Mouse (Mus musculus) neural tube, embryonic 11.5 days (tissue): Measurements from ENCODE around the gene Cpm. TPM values are rescaled to one million over a fixed set of nuclear protein-coding genes. Genes with fewer than 3 reads are reported as not detected.

ENCODE experiments used
- ATAC-seq: fragments of 200-750 bp; cut with Nextera tagmentation; 2 replicates; pipeline ENCODE4 v1.8.0; 2017; ENCODE audit warnings: moderate number of reproducible peaks, mild to moderate bottlenecking, moderate TSS enrichment, moderate library complexity; ENCODE audit not compliant: insufficient read depth, low FRiP score, low TSS enrichment
- DNase-seq: peaks from one replicate; pipeline ENCODE4 v3.0.0-alpha.2; 2015; ENCODE audit warnings: low spot score
- H3K27ac ChIP-seq: fragments of 300-500 bp; sonication (generic); 2 replicates; pipeline ENCODE4 v1.5.1; 2014; ENCODE audit warnings: low read depth, mild to moderate bottlenecking, low read length
- H3K27me3 ChIP-seq: fragments of 300-500 bp; sonication (generic); 2 replicates; pipeline ENCODE4 v1.6.1; 2014; ENCODE audit warnings: mild to moderate bottlenecking, low read length, mixed read lengths; ENCODE audit not compliant: control insufficient read depth, insufficient read depth
- H3K36me3 ChIP-seq: fragments of 300-500 bp; sonication (generic); 2 replicates; pipeline ENCODE4 v1.6.1; 2014; ENCODE audit warnings: mild to moderate bottlenecking, low read length, moderate library complexity, mixed read lengths; ENCODE audit not compliant: control insufficient read depth, insufficient read depth
- H3K4me1 ChIP-seq: fragments of 300-500 bp; sonication (generic); 2 replicates; pipeline ENCODE4 v1.6.1; 2014; ENCODE audit warnings: low read length, mixed read lengths; ENCODE audit not compliant: control insufficient read depth, insufficient read depth
- H3K4me2 ChIP-seq: fragments of 300-500 bp; sonication (generic); 2 replicates; pipeline ENCODE4 v1.6.1; 2014; ENCODE audit warnings: low read depth, mild to moderate bottlenecking, moderate library complexity
- H3K4me3 ChIP-seq: fragments of 300-500 bp; sonication (generic); 2 replicates; pipeline ENCODE4 v1.5.1; 2014; ENCODE audit warnings: low read depth, low read length
- H3K9ac ChIP-seq: fragments of 300-500 bp; sonication (generic); 2 replicates; pipeline ENCODE4 v1.6.1; 2014; ENCODE audit warnings: mild to moderate bottlenecking, low read length
- H3K9me3 ChIP-seq: fragments of 300-500 bp; sonication (generic); 2 replicates; pipeline ENCODE4 v1.6.1; 2016; ENCODE audit warnings: low read length; ENCODE audit not compliant: control insufficient read depth
- WGBS: fragments of 180-500 bp; shearing (Covaris S2); extraction: QIAGEN DNeasy Blood & Tissue Kit; methylation state at CpG from one replicate; pipeline ENCODE4 v1.1.7; 2014; 5-methylcytosine and 5-hydroxymethylcytosine counted together
- polyA plus RNA-seq: library from polyadenylated mRNA; unstranded; fragments of >200 nt; fragmentation: Nextera tagmentation; extraction: Ambion mirVana; gene quantifications from 2 replicates; pipeline ENCODE4 v1.2.1, GENCODE M21; 2014

Gene Cpm
- polyA plus RNA-seq, 1 experiment from 2014 or later, result 21.1 TPM

DNA sequence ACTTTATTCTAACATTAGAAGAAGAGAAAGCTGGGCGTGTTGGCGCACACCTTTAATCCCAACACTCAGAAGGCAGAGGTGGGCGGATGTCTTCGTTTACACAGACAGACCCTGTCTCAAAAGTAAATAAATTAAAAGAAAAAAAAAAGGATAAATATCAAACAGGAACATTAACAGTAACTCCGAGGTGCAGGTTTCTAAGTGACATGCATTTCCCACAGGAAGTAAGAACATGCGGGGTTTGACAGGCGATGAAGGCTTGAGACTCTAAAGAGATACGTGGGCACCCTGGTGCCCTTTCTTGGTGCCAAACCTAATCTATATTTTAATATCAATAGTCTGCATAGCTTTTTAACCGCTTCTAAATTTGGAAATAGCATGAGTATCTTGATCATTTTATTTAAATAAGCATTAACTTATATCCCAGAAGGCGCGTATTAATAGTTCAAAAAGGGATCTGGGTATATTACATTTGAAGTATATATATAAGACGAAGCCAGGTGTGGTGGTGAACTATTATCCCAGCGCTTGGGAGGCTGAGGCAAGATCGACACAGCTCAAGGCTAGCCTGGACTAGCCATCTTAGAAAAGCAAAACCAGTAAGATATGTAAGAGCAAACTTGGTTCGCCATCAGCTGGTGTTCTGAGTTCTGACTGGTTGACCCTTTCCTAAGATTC lies 56.0 kb downstream of the Cpm start:
- no peak for ATAC-seq
- Histone ChIP-seq H3K9me3 (no peaks in the 10 kb centered on the region), H3K27ac (no peak overlapping the region), H3K4me1 (no peaks in the 10 kb centered on the region), H3K4me3 (no peak overlapping the region), H3K27me3 (no peaks in the 10 kb centered on the region), H3K36me3 (peaks cover 7% of the 10 kb centered on the region), H3K4me2 (no peak overlapping the region), H3K9ac (no peak overlapping the region)
- WGBS, result 89% methylated on average over 15 of the region's 15 CpGs
- no peak for DNase-seq

GRCm38 (mm10) chr10:117685849-117686591 lies 56.7 kb downstream of the Cpm start:
- Histone ChIP-seq H3K4me3 (no peak overlapping the region), H3K27me3 (no peaks in the 10 kb centered on the region), H3K36me3 (peaks cover 7% of the 10 kb centered on the region), H3K9me3 (no peaks in the 10 kb centered on the region), H3K4me2 (no peak overlapping the region), H3K9ac (no peak overlapping the region), H3K27ac (no peak overlapping the region), H3K4me1 (no peaks in the 10 kb centered on the region)
- no peak for DNase-seq
- ATAC-seq, result no peak
- WGBS, result 95% methylated on average over 13 of the region's 13 CpGs

- Histone ChIP-seq H3K4me2 (no peak overlapping the region), H3K9me3 (no peaks in the 10 kb centered on the region), H3K4me3 (no peak overlapping the region), H3K27ac (no peak overlapping the region), H3K4me1 (no peaks in the 10 kb centered on the region), H3K36me3 (peaks cover 10% of the 10 kb centered on the region), H3K9ac (no peak overlapping the region), H3K27me3 (no peaks in the 10 kb centered on the region)
- no peak for DNase-seq
- ATAC-seq, result no peak
- WGBS, result 80% methylated on average over 3 of the region's 3 CpGs
These were observed 57.7 kb downstream of the Cpm start for GRCm38 (mm10) chr10:117687018-117687417.

DNA sequence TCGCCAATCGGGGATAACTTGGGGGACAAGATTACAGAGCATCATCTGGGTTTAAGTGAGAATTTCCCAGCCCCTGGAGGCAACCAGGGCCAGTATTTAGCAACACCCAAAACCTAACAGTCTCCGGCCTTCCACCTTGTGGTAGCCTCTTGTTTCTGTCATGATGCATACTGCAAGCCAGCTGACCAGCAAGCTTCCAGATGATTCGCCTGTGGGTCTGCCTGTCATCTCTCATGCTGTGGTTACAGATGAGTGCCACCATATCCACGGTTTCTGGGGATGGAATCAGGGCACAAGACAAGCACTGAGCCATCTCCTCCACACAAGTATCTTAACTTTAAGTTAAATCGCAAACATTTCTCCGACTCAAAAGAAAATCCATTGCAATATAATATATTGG lies 58.3 kb downstream of the Cpm start:
- peaks cover 13% of the 10 kb centered on the region for H3K36me3 ChIP-seq

DNA sequence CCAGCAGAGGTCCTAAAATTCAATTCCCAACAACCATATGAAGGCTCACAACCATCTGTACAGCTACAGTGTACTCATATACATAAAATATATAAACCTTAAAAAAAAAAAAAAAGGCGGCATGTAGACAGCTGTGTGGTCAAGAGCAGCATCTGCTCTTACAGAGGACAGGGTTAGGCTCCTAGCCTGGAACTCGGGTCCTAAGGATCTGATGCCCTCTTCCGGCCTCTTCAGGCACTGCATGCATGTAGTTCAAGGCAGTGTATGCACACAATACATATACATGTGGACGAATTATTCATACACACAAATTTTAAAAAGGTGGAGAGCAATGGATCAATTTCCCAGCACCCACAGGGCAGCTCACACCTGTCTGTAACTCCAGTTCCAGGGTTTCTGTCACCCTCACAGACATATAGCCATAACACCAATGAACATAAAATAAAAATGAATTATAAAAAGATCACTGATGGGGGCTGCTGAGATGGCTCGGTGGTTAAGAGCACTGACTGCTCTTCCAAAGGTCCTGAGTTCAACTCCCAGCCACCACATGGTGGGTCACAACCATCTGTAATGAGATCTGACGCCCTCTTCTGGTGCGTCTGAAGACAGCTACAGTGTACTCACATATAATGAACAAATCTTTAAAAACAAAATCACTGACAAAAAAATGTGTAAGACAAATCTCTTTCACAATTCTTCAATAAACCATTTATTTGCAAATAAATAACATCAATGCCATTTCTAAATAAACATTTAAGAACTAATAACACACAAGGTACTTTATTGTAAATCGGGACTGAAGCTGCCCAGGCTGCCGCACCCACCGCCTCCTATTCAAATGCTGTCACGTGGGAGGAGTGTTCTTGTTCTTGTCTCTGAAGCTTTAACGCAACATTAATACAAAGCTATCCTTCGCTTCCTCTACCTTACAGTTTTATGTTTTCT lies 59.2 kb downstream of the Cpm start:
- 86% methylated on average over 13 of the region's 13 CpGs for WGBS

More for the DNA sequence above, 58.3 kb downstream of the Cpm start:
- H3K9me3 ChIP-seq, result no peaks in the 10 kb centered on the region
- H3K27me3 ChIP-seq, result no peaks in the 10 kb centered on the region
- H3K4me3 ChIP-seq, result no peak overlapping the region
- no peaks in the 10 kb centered on the region for H3K4me1 ChIP-seq
- no peak for DNase-seq
- WGBS, result 86% methylated on average over 7 of the region's 7 CpGs
- H3K4me2 ChIP-seq, result no peak overlapping the region
- ATAC-seq, result no peak
- no peak overlapping the region for H3K9ac ChIP-seq
- no peak overlapping the region for H3K27ac ChIP-seq

GRCm38 (mm10) chr10:117689297-117690100 lies 60.2 kb downstream of the Cpm start:
- ATAC-seq (no peak), DNase-seq (no peak)
- Histone ChIP-seq H3K9ac (no peak overlapping the region), H3K4me3 (no peak overlapping the region), H3K27me3 (no peaks in the 10 kb centered on the region), H3K27ac (no peak overlapping the region), H3K4me2 (no peak overlapping the region), H3K36me3 (peaks cover 18% of the 10 kb centered on the region), H3K4me1 (no peaks in the 10 kb centered on the region), H3K9me3 (no peaks in the 10 kb centered on the region)
- WGBS, result 96% methylated on average over 11 of the region's 11 CpGs

More for the DNA sequence above, 59.2 kb downstream of the Cpm start:
- H3K36me3 ChIP-seq, result peaks cover 17% of the 10 kb centered on the region
- H3K4me2 ChIP-seq, result no peak overlapping the region
- DNase-seq (no peak), ATAC-seq (no peak)
- no peak overlapping the region for H3K4me3 ChIP-seq
- H3K4me1 ChIP-seq, result no peaks in the 10 kb centered on the region
- H3K9ac ChIP-seq, result no peak overlapping the region
- no peak overlapping the region for H3K27ac ChIP-seq
- no peaks in the 10 kb centered on the region for H3K27me3 ChIP-seq
- no peaks in the 10 kb centered on the region for H3K9me3 ChIP-seq

- no peaks in the 10 kb centered on the region for H3K27me3 ChIP-seq
- H3K9ac ChIP-seq, result no peak overlapping the region
- no peaks in the 10 kb centered on the region for H3K4me1 ChIP-seq
- H3K27ac ChIP-seq, result no peak overlapping the region
- H3K9me3 ChIP-seq, result no peaks in the 10 kb centered on the region
- DNase-seq (no peak), ATAC-seq (no peak)
- peaks cover 22% of the 10 kb centered on the region for H3K36me3 ChIP-seq
- WGBS, result 90% methylated on average over 2 of the region's 2 CpGs
- H3K4me2 ChIP-seq, result no peak overlapping the region
- no peak overlapping the region for H3K4me3 ChIP-seq
These were observed 60.7 kb downstream of the Cpm start for GRCm38 (mm10) chr10:117690101-117690352.

DNA sequence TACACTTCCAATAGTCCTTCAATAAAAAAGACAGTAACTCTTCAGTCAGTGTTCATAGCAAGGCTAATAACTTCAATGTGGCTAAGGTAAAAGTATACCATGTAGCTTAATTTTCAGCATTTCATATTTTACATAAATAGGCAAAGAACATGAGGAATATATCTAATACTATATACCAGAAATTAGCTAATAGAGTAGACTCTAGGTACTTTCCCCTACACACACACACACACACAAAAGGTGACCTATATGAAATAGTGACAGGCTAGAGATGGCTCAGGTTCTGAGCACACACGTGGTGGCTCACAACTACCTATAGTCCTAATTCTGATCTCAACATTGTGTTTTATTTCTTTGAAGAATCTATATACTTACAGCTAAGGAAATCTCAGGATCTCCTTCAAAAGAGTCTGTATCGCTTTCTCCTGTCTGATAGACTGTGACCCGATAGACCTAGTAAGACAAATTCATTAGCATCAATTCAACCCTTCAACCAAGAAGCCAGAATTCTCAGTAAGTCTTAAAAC lies 61.5 kb downstream of the Cpm start:
- Histone ChIP-seq H3K4me1 (no peaks in the 10 kb centered on the region), H3K4me3 (no peak overlapping the region), H3K4me2 (no peak overlapping the region), H3K9ac (no peak overlapping the region), H3K9me3 (no peaks in the 10 kb centered on the region), H3K27me3 (no peaks in the 10 kb centered on the region), H3K36me3 (peaks cover 24% of the 10 kb centered on the region), H3K27ac (no peak overlapping the region)
- WGBS, result 96% methylated on average over 3 of the region's 3 CpGs
- ATAC-seq, result no peak
- no peak for DNase-seq
